Mouse (Mus musculus): ENCODE results near the gene Hivep3.

- TF ChIP-seq POLR2A (IDR thresholded peaks at IDR 0.05; ENCODE audit: control insufficient read depth, extremely low read depth, insufficient read depth, low read length, poor library complexity), result no peak
- no peak for TF ChIP-seq CTCF (IDR thresholded peaks at IDR 0.05; ENCODE audit: borderline replicate concordance, control insufficient read depth, extremely low read depth, insufficient read depth, low read length, poor library complexity)
Measured at GRCm38 (mm10) chr4:119815793-119816161, 82.2 kb downstream of the Hivep3 start.

All from thymus, adult 2 months (tissue).